Mouse (Mus musculus) CH12F3 (cell line): Measurements from ENCODE around the gene Rbm24.

Source experiments
- in situ Hi-C: fragments of 300-500 bp; cut with MboI; formaldehyde crosslinking; loops from 2 replicates; pipeline ENCODE4 v1.14.3; 2020; ENCODE audit warnings: low sequenced_read_pairs

Gene Rbm24

GRCm38 (mm10) chr13:46433880-46434560 lies 15.8 kb downstream of the Rbm24 start:
- in situ Hi-C loops = no loop called here

- in situ Hi-C loops = no loop called here
Observed at GRCm38 (mm10) chr13:46438960-46439359, 20.7 kb downstream of the Rbm24 start.

GRCm38 (mm10) chr13:46444021-46444420 lies 25.8 kb downstream of the Rbm24 start:
- in situ Hi-C loops = no loop called here

GRCm38 (mm10) chr13:46446062-46446461 lies 27.8 kb downstream of the Rbm24 start:
- in situ Hi-C loops = no loop called here

- in situ Hi-C loops = no loop called here
Observed at GRCm38 (mm10) chr13:46448276-46448675, 30.0 kb downstream of the Rbm24 start.

GRCm38 (mm10) chr13:46449955-46450354 lies 31.7 kb downstream of the Rbm24 start:
- in situ Hi-C loops = no loop called here

GRCm38 (mm10) chr13:46450623-46451022 lies 32.4 kb downstream of the Rbm24 start:
- in situ Hi-C loops = no loop called here

- in situ Hi-C loops = no loop called here
Observed at GRCm38 (mm10) chr13:46451548-46451947, 33.3 kb downstream of the Rbm24 start.

- in situ Hi-C loops = no loop called here
Observed at GRCm38 (mm10) chr13:46459546-46459945, 41.3 kb downstream of the Rbm24 start.

- in situ Hi-C loops = no loop called here
Observed at GRCm38 (mm10) chr13:46462280-46462679, 44.0 kb downstream of the Rbm24 start.

- in situ Hi-C loops = no loop called here
Observed at GRCm38 (mm10) chr13:46463764-46464163, 45.5 kb downstream of the Rbm24 start.

- in situ Hi-C loops = no loop called here
Observed at GRCm38 (mm10) chr13:46468251-46468650, 50.0 kb downstream of the Rbm24 start.

- in situ Hi-C loops = no loop called here
Observed at GRCm38 (mm10) chr13:46469536-46469935, 51.3 kb downstream of the Rbm24 start.
